Mouse (Mus musculus) liver, embryonic 14 days (tissue): ENCODE data around the gene Vldlr. TPM values are rescaled to one million over a fixed set of nuclear protein-coding genes. Genes with fewer than 3 reads are reported as not detected.

Experiments
- polyA plus RNA-seq: library from polyadenylated mRNA; depleted of rRNA; stranded (reverse); fragments of >200 nt; gene quantifications from 2 replicates; pipeline ENCODE4 v1.2.3, GENCODE M21; 2012; rRNA removed

Gene Vldlr
- 1.3 and 1.5 TPM in 2 replicates for polyA plus RNA-seq

DNA sequence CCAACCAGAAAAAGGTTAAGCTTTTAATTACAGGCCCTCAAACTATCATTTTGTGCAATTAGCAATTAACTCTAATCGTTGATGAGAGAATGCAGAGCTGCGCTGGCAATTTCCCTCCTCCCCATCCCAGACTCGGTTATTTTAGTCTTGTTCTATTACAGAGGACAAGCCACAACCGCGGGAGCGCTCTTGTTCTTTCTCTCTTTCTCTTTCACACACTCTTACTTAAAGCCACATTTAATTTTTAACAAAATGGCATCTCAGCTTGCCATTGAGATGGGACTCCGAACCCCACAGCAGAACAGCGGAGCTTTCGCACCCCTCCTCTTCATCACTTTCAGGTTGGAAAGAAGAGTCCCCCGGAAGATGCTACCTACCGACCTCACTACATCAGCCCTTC, at the start of gene Vldlr:
Gene Vldlr (plus strand): TSS at position 167 of the 400 bp plus-strand sequence.

Other genes starting within 250 kb of the Vldlr start
- under 0.01 TPM in 1 of 2 replicates, not detected in the other for gene Kcnv2, start 106.1 kb downstream of the Vldlr start, polyA plus RNA-seq
- 16.8 and 16.9 TPM in 2 replicates for gene Pum3, start 213.3 kb downstream of the Vldlr start, polyA plus RNA-seq